Mouse (Mus musculus) megakaryocyte progenitor cell, adult 5-6 weeks (primary cell): ENCODE results near the gene Ndufs6. TPM values are rescaled to one million over a fixed set of nuclear protein-coding genes. Genes with fewer than 3 reads are reported as not detected.
A peak's percentile ranks its signal among the peaks of the same experiment; 100 is the strongest.

ENCODE experiments used
- ATAC-seq: replicated peaks from 2 replicates; pipeline ENCODE4 v1.8.0; 2016; ENCODE audit warnings: mild to moderate bottlenecking, moderate TSS enrichment, inconsistent platforms; ENCODE audit not compliant: poor library complexity
- total RNA-seq, 2 experiments: library from RNA; stranded (forward) in 1 of 2; stranded (reverse) in 1 of 2; fragments of 157-497, 149-512 nt in 1 of 2; fragments of 200-1000 nt in 1 of 2; gene quantifications; 2 replicates each; pipeline versions ENCODE4 v1.2.3 to v1.2.4; 2015 to 2017

Gene Ndufs6
- total RNA-seq (2015) (167 and 208 TPM in 2 replicates), total RNA-seq (2017) (99.7 and 118 TPM in 2 replicates)

- ATAC-seq = peak; percentile 81
Observed at GRCm38 (mm10) chr13:73327827-73328698, at the start of gene Ndufs6, which contains the start of gene Mrpl36. TSS of gene Ndufs6 (minus strand) at chr13:73328542. TSS of gene Mrpl36 (plus strand) at chr13:73328513.

GRCm38 (mm10) chr13:73377637-73378036 is 49.3 kb upstream of the Ndufs6 start:
- ATAC-seq = no peak

- ATAC-seq = no peak
Observed at GRCm38 (mm10) chr13:73374612-73375011, 46.3 kb upstream of the Ndufs6 start.

- ATAC-seq = no peak
Observed at GRCm38 (mm10) chr13:73373367-73373766, 45.0 kb upstream of the Ndufs6 start.

GRCm38 (mm10) chr13:73357106-73357505 is 28.8 kb upstream of the Ndufs6 start:
- ATAC-seq = no peak

- no peak for ATAC-seq
Observed at GRCm38 (mm10) chr13:73352491-73352890, 24.1 kb upstream of the Ndufs6 start.

GRCm38 (mm10) chr13:73351910-73352309 is 23.6 kb upstream of the Ndufs6 start:
- no peak for ATAC-seq

GRCm38 (mm10) chr13:73350741-73351140 is 22.4 kb upstream of the Ndufs6 start:
- no peak for ATAC-seq

GRCm38 (mm10) chr13:73347922-73348650 is 19.7 kb upstream of the Ndufs6 start:
- ATAC-seq = no peak

- no peak for ATAC-seq
Observed at GRCm38 (mm10) chr13:73347171-73347570, 18.8 kb upstream of the Ndufs6 start.

GRCm38 (mm10) chr13:73346743-73347142 is 18.4 kb upstream of the Ndufs6 start:
- no peak for ATAC-seq

- no peak for ATAC-seq
Observed at GRCm38 (mm10) chr13:73346131-73346530, 17.8 kb upstream of the Ndufs6 start.

GRCm38 (mm10) chr13:73345102-73345890 is 17.0 kb upstream of the Ndufs6 start:
- ATAC-seq = peak; percentile 98

- no peak for ATAC-seq
Observed at GRCm38 (mm10) chr13:73336753-73337152, 8.4 kb upstream of the Ndufs6 start.

- ATAC-seq = no peak
Observed at GRCm38 (mm10) chr13:73331736-73332135, 3.4 kb upstream of the Ndufs6 start.

GRCm38 (mm10) chr13:73330844-73331501 is 2.6 kb upstream of the Ndufs6 start:
- peak; percentile 69 for ATAC-seq

GRCm38 (mm10) chr13:73323406-73323805 is 4.9 kb downstream of the Ndufs6 start:
- ATAC-seq = no peak

GRCm38 (mm10) chr13:73322626-73323025 is 5.7 kb downstream of the Ndufs6 start:
- no peak for ATAC-seq

GRCm38 (mm10) chr13:73320048-73320447 is 8.3 kb downstream of the Ndufs6 start:
- ATAC-seq = no peak

GRCm38 (mm10) chr13:73310183-73310929 is 18.0 kb downstream of the Ndufs6 start:
- peak; percentile 88 for ATAC-seq
